Mouse (Mus musculus) heart, postnatal 14 days (tissue): ENCODE measurements around the gene B3galnt2. TPM values are rescaled to one million over a fixed set of nuclear protein-coding genes. Genes with fewer than 3 reads are reported as not detected.

Experiments
- DNase-seq, 2 experiments: peaks; one replicate each; pipeline ENCODE4 v3.0.0; 2021 to 2022
- intact Hi-C: fragments of 180-260 bp; cut with DNase I; formaldehyde crosslinking; loops from one replicate; pipeline ENCODE4 v1.15.1; 2025
- total RNA-seq, 2 experiments: library from RNA; stranded (reverse); gene quantifications; 2 replicates each; pipeline ENCODE4 v1.2.3; 2021

The B3galnt2 gene
- total RNA-seq, 2 experiments from 2014 or later: 19.3 to 22.7 TPM

GRCm38 (mm10) chr13:14044521-14044920 lies 90.3 kb downstream of the B3galnt2 start:
- intact Hi-C loops: no loop called here

More at GRCm38 (mm10) chr13:14044521-14044920, 90.3 kb downstream of the B3galnt2 start:
- DNase-seq: no peak

Other genes with a start within 250 kb of the B3galnt2 start
- under 1 TPM; 0.19 to 0.27 TPM for gene Gng4, start 170.4 kb upstream of the B3galnt2 start, total RNA-seq
- 10 to 100 TPM; 20.0 to 20.1 TPM for gene Tbce, start 85.2 kb downstream of the B3galnt2 start, total RNA-seq
- gene Arid4b, start 108.8 kb downstream of the B3galnt2 start, total RNA-seq: 10 to 100 TPM; 24.8 to 26.5 TPM
- gene Ggps1, start 109.0 kb downstream of the B3galnt2 start, total RNA-seq: 10 to 100 TPM; 20.3 to 23.6 TPM